Mouse (Mus musculus): ENCODE data around the gene Tnfsf10. TPM values are rescaled to one million over a fixed set of nuclear protein-coding genes. Genes with fewer than 3 reads are reported as not detected.

Tnfsf10 gene
- total and polyA plus RNA-seq, 2 experiments from 2014 or later = 0.64 to 6.4 TPM

- DNase-seq (ENCODE audit: low spot score) = peak; percentile 8
- H3K27ac ChIP-seq (ENCODE audit: low read depth) = no peak overlapping the region
These were observed 53.3 kb downstream of the Tnfsf10 start for GRCm38 (mm10) chr3:27370125-27370524.

DNA sequence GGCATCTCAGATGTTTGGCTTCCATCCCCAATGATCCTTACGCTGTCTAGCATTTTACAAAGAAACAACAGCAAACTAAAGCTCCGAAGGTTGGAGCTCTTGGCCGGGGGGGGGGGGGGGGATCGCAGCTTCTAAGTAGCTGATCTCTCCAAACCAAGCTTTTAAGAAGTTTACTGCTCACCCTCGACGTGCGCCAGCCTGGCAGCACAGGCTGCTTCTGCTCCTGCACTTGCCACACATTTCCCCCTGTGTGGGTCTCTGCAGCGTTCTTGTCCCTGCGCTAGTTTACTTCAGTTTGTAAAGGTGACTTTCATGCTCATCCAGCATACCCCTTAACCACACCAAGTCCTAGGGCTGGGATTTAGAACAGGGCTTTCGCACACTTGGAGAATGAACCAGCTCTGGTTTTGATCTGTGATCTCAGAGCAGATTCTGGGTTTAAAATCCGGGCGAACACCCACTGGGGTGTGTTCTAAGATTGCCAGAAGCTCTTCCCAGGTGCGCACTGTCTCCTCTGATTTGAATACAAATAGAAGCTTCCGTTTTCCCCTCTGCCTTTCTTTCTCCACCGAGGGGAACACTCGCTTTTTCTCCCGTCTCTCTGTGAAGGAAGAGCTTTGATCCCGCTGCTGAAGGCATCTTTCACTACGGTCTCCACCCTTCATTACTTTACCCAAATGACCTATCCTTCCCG lies 53.9 kb downstream of the Tnfsf10 start:
- no peak overlapping the region for H3K4me3 ChIP-seq (ENCODE audit: low read depth, low read length)
- H3K4me1 ChIP-seq (ENCODE audit: control insufficient read depth, insufficient read depth) = no peaks in the 10 kb centered on the region
- DNase-seq (ENCODE audit: low spot score) (no peak), ATAC-seq (ENCODE audit: insufficient read depth, low read depth) (no peak)
- no peak overlapping the region for H3K9ac ChIP-seq (replicated peaks; ENCODE audit: low read depth, low read length)
- no peaks in the 10 kb centered on the region for H3K9me3 ChIP-seq (replicated peaks; ENCODE audit: control insufficient read depth, low read length)
- no peak overlapping the region for H3K4me2 ChIP-seq (ENCODE audit: low read depth, low read length)
- no peaks in the 10 kb centered on the region for H3K36me3 ChIP-seq (replicated peaks; ENCODE audit: control insufficient read depth, insufficient read depth, low read length)
- WGBS = 5% methylated on average over 20 of the region's 20 CpGs
- TF ChIP-seq EP300 (IDR thresholded peaks at IDR 0.05; ENCODE audit: low read depth) (no peak), CTCF (IDR thresholded peaks at IDR 0.05; ENCODE audit: low read depth) (no peak)
- H3K27me3 ChIP-seq (ENCODE audit: control insufficient read depth, insufficient read depth, low read length) = peaks cover 58% of the 10 kb centered on the region
- no peak overlapping the region for H3K27ac ChIP-seq (ENCODE audit: low read depth)

More at GRCm38 (mm10) chr3:27370125-27370524, 53.3 kb downstream of the Tnfsf10 start:
- no peak overlapping the region for H3K4me2 ChIP-seq (ENCODE audit: low read depth, low read length)
- H3K4me1 ChIP-seq (ENCODE audit: control insufficient read depth, insufficient read depth) = no peaks in the 10 kb centered on the region
- H3K9ac ChIP-seq (replicated peaks; ENCODE audit: low read depth, low read length) = no peak overlapping the region
- TF ChIP-seq CTCF (IDR thresholded peaks at IDR 0.05; ENCODE audit: low read depth) = no peak
- TF ChIP-seq EP300 (IDR thresholded peaks at IDR 0.05; ENCODE audit: low read depth) = no peak
- no peaks in the 10 kb centered on the region for H3K36me3 ChIP-seq (replicated peaks; ENCODE audit: control insufficient read depth, insufficient read depth, low read length)
- no peak overlapping the region for H3K4me3 ChIP-seq (ENCODE audit: low read depth, low read length)
- H3K9me3 ChIP-seq (replicated peaks; ENCODE audit: control insufficient read depth, low read length) = no peaks in the 10 kb centered on the region
- WGBS = 4% methylated on average over 10 of the region's 10 CpGs
- ATAC-seq (ENCODE audit: insufficient read depth, low read depth) = no peak
- H3K27me3 ChIP-seq (ENCODE audit: control insufficient read depth, insufficient read depth, low read length) = peaks cover 58% of the 10 kb centered on the region

- peaks cover 58% of the 10 kb centered on the region for H3K27me3 ChIP-seq (ENCODE audit: control insufficient read depth, insufficient read depth, low read length)
These were observed 54.4 kb downstream of the Tnfsf10 start, which contains the start of gene Ghsr for GRCm38 (mm10) chr3:27371276-27371621. Ghsr (plus strand) TSS chr3:27371351.

DNA sequence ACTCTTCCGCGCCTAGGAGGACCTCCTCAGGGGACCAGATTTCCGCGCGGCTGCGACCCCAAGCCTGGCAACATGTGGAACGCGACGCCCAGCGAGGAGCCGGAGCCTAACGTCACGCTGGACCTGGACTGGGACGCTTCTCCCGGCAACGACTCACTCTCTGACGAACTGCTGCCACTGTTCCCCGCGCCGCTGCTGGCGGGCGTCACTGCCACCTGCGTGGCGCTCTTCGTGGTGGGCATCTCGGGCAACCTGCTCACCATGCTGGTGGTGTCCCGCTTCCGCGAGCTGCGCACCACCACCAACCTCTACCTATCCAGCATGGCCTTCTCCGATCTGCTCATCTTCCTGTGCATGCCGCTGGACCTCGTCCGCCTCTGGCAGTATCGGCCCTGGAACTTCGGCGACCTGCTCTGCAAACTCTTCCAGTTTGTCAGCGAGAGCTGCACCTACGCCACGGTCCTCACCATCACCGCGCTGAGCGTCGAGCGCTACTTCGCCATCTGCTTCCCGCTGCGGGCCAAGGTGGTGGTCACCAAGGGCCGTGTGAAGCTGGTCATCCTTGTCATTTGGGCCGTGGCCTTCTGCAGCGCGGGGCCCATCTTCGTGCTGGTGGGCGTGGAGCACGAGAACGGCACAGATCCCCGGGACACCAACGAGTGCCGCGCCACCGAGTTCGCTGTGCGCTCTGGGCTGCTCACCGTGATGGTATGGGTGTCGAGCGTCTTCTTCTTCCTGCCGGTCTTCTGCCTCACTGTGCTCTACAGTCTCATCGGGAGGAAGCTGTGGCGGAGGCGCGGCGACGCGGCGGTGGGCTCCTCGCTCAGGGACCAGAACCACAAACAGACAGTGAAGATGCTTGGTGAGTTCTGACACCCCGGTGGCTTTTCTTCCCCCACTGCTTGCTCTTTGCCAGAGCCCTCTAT lies 55.2 kb downstream of the Tnfsf10 start:
- WGBS = 2% methylated on average over 77 of the region's 77 CpGs
- no peak overlapping the region for H3K9ac ChIP-seq (replicated peaks; ENCODE audit: low read depth, low read length)
- H3K4me1 ChIP-seq (ENCODE audit: control insufficient read depth, insufficient read depth) = no peaks in the 10 kb centered on the region
- no peaks in the 10 kb centered on the region for H3K9me3 ChIP-seq (replicated peaks; ENCODE audit: control insufficient read depth, low read length)
- H3K4me3 ChIP-seq (ENCODE audit: low read depth, low read length) = peak overlapping the region; percentile 13; the same call in 1 of the 2 replicates
- H3K4me2 ChIP-seq (ENCODE audit: low read depth, low read length) = no peak overlapping the region; the same call in 1 of the 2 replicates
- H3K36me3 ChIP-seq (replicated peaks; ENCODE audit: control insufficient read depth, insufficient read depth, low read length) = no peaks in the 10 kb centered on the region
- ATAC-seq (ENCODE audit: insufficient read depth, low read depth) (no peak), DNase-seq (ENCODE audit: low spot score) (no peak)
- no peak overlapping the region for H3K27ac ChIP-seq (ENCODE audit: low read depth)
- TF ChIP-seq EP300 (IDR thresholded peaks at IDR 0.05; ENCODE audit: low read depth) (no peak), CTCF (IDR thresholded peaks at IDR 0.05; ENCODE audit: low read depth) (no peak)
- peaks cover 58% of the 10 kb centered on the region for H3K27me3 ChIP-seq (ENCODE audit: control insufficient read depth, insufficient read depth, low read length)

More at GRCm38 (mm10) chr3:27371276-27371621, 54.4 kb downstream of the Tnfsf10 start, which contains the start of gene Ghsr:
- DNase-seq (ENCODE audit: low spot score) (no peak), ATAC-seq (ENCODE audit: insufficient read depth, low read depth) (no peak)
- Histone ChIP-seq H3K27ac (ENCODE audit: low read depth) (no peak within 1 kb of the TSS), H3K4me3 (ENCODE audit: low read depth, low read length) (peak within 1 kb of the TSS; percentile 13; the same call in 1 of the 2 replicates), H3K4me1 (ENCODE audit: control insufficient read depth, insufficient read depth) (no peaks in the 10 kb centered on the region), H3K9me3 (replicated peaks; ENCODE audit: control insufficient read depth, low read length) (no peaks in the 10 kb centered on the region), H3K4me2 (ENCODE audit: low read depth, low read length) (no peak within 1 kb of the TSS; the same call in 1 of the 2 replicates), H3K36me3 (replicated peaks; ENCODE audit: control insufficient read depth, insufficient read depth, low read length) (no peaks in the 10 kb centered on the region), H3K9ac (replicated peaks; ENCODE audit: low read depth, low read length) (no peak within 1 kb of the TSS)
- TF ChIP-seq EP300 (IDR thresholded peaks at IDR 0.05; ENCODE audit: low read depth) (no peak), CTCF (IDR thresholded peaks at IDR 0.05; ENCODE audit: low read depth) (no peak)
- 2% methylated on average over 19 of the region's 19 CpGs for WGBS

DNA sequence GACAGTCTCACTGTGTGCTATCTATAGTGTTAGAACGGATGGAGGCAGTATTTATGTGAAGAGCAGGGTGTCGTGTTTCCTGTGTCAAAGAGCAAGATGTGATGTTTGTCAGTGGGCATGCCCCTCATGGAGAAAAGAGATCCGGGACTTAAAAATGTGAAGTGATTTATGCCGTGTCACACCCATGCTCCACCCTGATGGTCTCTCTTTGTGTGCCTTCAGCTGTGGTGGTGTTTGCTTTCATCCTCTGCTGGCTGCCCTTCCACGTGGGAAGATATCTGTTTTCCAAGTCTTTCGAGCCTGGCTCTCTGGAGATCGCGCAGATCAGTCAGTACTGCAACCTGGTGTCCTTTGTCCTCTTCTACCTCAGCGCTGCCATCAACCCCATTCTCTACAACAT lies 57.6 kb downstream of the Tnfsf10 start:
- WGBS = 51% methylated on average over 9 of the region's 9 CpGs
- Histone ChIP-seq H3K9ac (replicated peaks; ENCODE audit: low read depth, low read length) (no peak overlapping the region), H3K4me1 (ENCODE audit: control insufficient read depth, insufficient read depth) (no peaks in the 10 kb centered on the region), H3K9me3 (replicated peaks; ENCODE audit: control insufficient read depth, low read length) (no peaks in the 10 kb centered on the region), H3K4me2 (ENCODE audit: low read depth, low read length) (no peak overlapping the region), H3K4me3 (ENCODE audit: low read depth, low read length) (no peak overlapping the region), H3K27ac (ENCODE audit: low read depth) (no peak overlapping the region), H3K27me3 (ENCODE audit: control insufficient read depth, insufficient read depth, low read length) (peaks cover 56% of the 10 kb centered on the region), H3K36me3 (replicated peaks; ENCODE audit: control insufficient read depth, insufficient read depth, low read length) (no peaks in the 10 kb centered on the region)
- ATAC-seq (ENCODE audit: insufficient read depth, low read depth) (no peak), DNase-seq (ENCODE audit: low spot score) (no peak)
- TF ChIP-seq EP300 (IDR thresholded peaks at IDR 0.05; ENCODE audit: low read depth) = no peak
- TF ChIP-seq CTCF (IDR thresholded peaks at IDR 0.05; ENCODE audit: low read depth) = no peak
